8 mouse cellular contexts compared by ENCODE assay signal in genomic region chr11:16967806-16968205, GRCm38 (mm10). TPM values are rescaled to one million over a fixed set of nuclear protein-coding genes. Genes with fewer than 3 reads are reported as not detected.
A peak's percentile ranks its signal among the peaks of the same experiment; 100 is the strongest.
DNase-seq lines count a peak whose midpoint lies in the region; ATAC-seq lines count a peak whose summit lies in the region.

No protein-coding gene starts in this region.

- H3K27me3 ChIP-seq in heart, embryonic 12.5 days (replicated peaks) = no peaks in the 10 kb centered on the region
- H3K27me3 ChIP-seq in neural tube, embryonic 15.5 days (replicated peaks) = no peaks in the 10 kb centered on the region

- H3K27ac ChIP-seq in heart, embryonic 12.5 days (ENCODE audit: poor library complexity, severe bottlenecking) = no peak overlapping the region
- no peak overlapping the region for H3K27ac ChIP-seq in neural tube, embryonic 15.5 days (replicated peaks)

- 28% methylated on average over 2 of the region's 2 CpGs for WGBS in heart, embryonic 12.5 days
- 56% methylated on average over 2 of the region's 2 CpGs for WGBS in neural tube, embryonic 15.5 days

- no peaks in the 10 kb centered on the region for H3K36me3 ChIP-seq in heart, embryonic 12.5 days
- no peaks in the 10 kb centered on the region for H3K36me3 ChIP-seq in neural tube, embryonic 15.5 days

- no peaks in the 10 kb centered on the region for H3K9me3 ChIP-seq in heart, embryonic 12.5 days (replicated peaks)
- no peaks in the 10 kb centered on the region for H3K9me3 ChIP-seq in neural tube, embryonic 15.5 days (replicated peaks)

- no peak overlapping the region for H3K9ac ChIP-seq in heart, embryonic 12.5 days
- no peak overlapping the region for H3K9ac ChIP-seq in neural tube, embryonic 15.5 days (replicated peaks)

- no peaks in the 10 kb centered on the region for H3K4me1 ChIP-seq in heart, embryonic 12.5 days (replicated peaks)
- no peaks in the 10 kb centered on the region for H3K4me1 ChIP-seq in neural tube, embryonic 15.5 days

- H3K4me3 ChIP-seq in heart, embryonic 12.5 days = no peak overlapping the region
- H3K4me3 ChIP-seq in neural tube, embryonic 15.5 days (replicated peaks) = no peak overlapping the region

- peak; percentile 31 to 45 for DNase-seq in heart, postnatal 10 days
- DNase-seq in A20 (ENCODE audit: low read depth, low spot score) = peak; percentile 69
- DNase-seq in MN1 (ENCODE audit: low spot score) = peak; percentile 59
- DNase-seq in frontal cortex, adult 2 months (ENCODE audit: extremely low spot score in 1 of 2, low spot score in 1 of 2) = peak; percentile 20 to 76
- peak; percentile 20 for DNase-seq in mesoderm, embryonic 11.5 days (ENCODE audit: low read depth, low spot score)
- no peak for DNase-seq in thymus, postnatal 0 days (ENCODE audit: low spot score)

- ATAC-seq in heart, embryonic 12.5 days (ENCODE audit: insufficient number of reproducible peaks, low FRiP score) = no peak
- ATAC-seq in neural tube, embryonic 15.5 days (ENCODE audit: low FRiP score) = no peak; the same call in 1 of the 2 replicates

- no peak overlapping the region for H3K4me2 ChIP-seq in heart, embryonic 12.5 days
- H3K4me2 ChIP-seq in neural tube, embryonic 15.5 days = no peak overlapping the region

- intact Hi-C loops in heart, postnatal 10 days (cut with DNase I) = loop anchor here (5.0 kb wide), 1 partner anchor 244 kb away; the partner anchor contains the start of gene Pno1

RNA-seq across cellular contexts. Expression of gene Fbxo48, which starts 16.6 kb away (rescaled TPM):
- under 1 TPM; 0.67 to 0.94 TPM for total RNA-seq in heart, postnatal 10 days (2021)
- 1.1 and 1.3 TPM in 2 replicates for polyA plus RNA-seq in heart, embryonic 12.5 days (2016; fragmentation: Nextera tagmentation; extraction: Ambion mirVana)
- polyA plus RNA-seq in frontal cortex, adult 2 months (2012; rRNA removed) = 0.67 and 0.70 TPM in 2 replicates
- 0.68 and 0.72 TPM in 2 replicates for polyA plus RNA-seq in neural tube, embryonic 15.5 days (2015; fragmentation: Nextera tagmentation; extraction: Ambion mirVana)
- polyA plus RNA-seq in thymus, postnatal 0 days (2015; fragmentation: Nextera tagmentation; extraction: Ambion mirVana) = 2.2 and 2.3 TPM in 2 replicates
